In the genomic region with DNA sequence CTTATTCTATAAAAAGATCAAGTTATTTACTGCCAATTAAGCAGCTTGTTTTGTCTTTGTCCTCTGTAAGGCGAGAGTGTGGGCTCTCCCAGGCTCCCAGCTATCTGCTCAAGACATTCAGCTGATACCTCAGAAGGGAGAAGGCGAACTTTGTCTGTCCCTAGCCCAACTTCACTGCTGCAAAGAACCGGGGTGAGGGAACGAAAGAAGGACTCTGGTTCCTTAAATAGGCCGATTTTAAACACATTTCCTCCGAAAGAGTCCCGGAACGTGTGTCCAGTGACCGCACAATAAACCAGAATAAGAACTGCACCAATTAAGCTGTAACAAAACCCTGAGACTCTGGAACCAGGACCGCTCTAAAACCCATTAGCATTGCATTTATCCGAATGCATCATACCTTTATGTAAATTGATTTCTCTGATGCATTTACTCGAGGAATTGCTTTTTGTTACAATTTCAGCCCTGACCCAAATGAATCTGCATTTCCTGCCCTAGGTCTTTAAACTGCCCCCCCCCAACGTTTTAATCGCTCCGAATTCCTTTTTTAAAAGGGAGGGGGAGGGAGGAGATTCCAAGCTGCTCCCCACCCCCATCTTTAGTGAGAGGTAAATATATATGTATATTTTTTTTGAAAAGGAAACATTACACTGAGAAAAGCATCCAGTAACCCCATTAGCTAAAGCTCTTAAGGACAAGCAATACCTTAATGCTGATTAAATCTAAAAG, we compare ENCODE assay signal across 8 mouse cellular contexts. TPM values are rescaled to one million over a fixed set of nuclear protein-coding genes. Genes with fewer than 3 reads are reported as not detected.
A peak's percentile ranks its signal among the peaks of the same experiment; 100 is the strongest.
DNase-seq lines count a peak whose midpoint lies in the region; ATAC-seq and TF ChIP-seq lines count a peak whose summit lies in the region.

No protein-coding gene starts in this region.

- no peaks in the 10 kb centered on the region for H3K36me3 ChIP-seq in forebrain, postnatal 0 days (ENCODE audit: insufficient read depth)
- peaks cover 18% of the 10 kb centered on the region for H3K36me3 ChIP-seq in kidney, embryonic 15.5 days
- H3K36me3 ChIP-seq in midbrain, embryonic 11.5 days (ENCODE audit: control insufficient read depth, insufficient read depth, low read length): no peaks in the 10 kb centered on the region

- peak overlapping the region; percentile 94 for H3K27ac ChIP-seq in forebrain, postnatal 0 days (ENCODE audit: low read depth, low read length)
- peak overlapping the region; percentile 99 for H3K27ac ChIP-seq in kidney, embryonic 15.5 days
- no peak overlapping the region; the same call in 1 of the 2 replicates for H3K27ac ChIP-seq in midbrain, embryonic 11.5 days (ENCODE audit: low read depth, low read length)

- no peak for ATAC-seq in cerebellum, adult (ENCODE audit: insufficient number of reproducible peaks, low FRiP score, low TSS enrichment)
- no peak for ATAC-seq in forebrain, postnatal 0 days
- ATAC-seq in kidney, embryonic 15.5 days (replicated peaks; ENCODE audit: low FRiP score): no peak
- no peak for ATAC-seq in midbrain, embryonic 11.5 days (ENCODE audit: low FRiP score)

- DNase-seq in cerebellum, postnatal 10 days: peak; percentile 17 to 28
- DNase-seq in NIH3T3 (ENCODE audit: low read depth): peak; percentile 38
- DNase-seq in forebrain, postnatal 0 days: peak; percentile 54
- peak; percentile 94 for DNase-seq in midbrain, embryonic 11.5 days (ENCODE audit: low spot score, missing footprints)
- peak; percentile 44 for DNase-seq in yolk sac, embryonic 10.5 days (ENCODE audit: low spot score)
- no peak for DNase-seq in layer of hippocampus, postnatal 36 days

- H3K4me1 ChIP-seq in forebrain, postnatal 0 days (ENCODE audit: insufficient read depth): peaks cover 6% of the 10 kb centered on the region; the same call in 1 of the 2 replicates
- H3K4me1 ChIP-seq in kidney, embryonic 15.5 days: peaks cover 43% of the 10 kb centered on the region
- peaks cover 18% of the 10 kb centered on the region for H3K4me1 ChIP-seq in midbrain, embryonic 11.5 days (ENCODE audit: control insufficient read depth, insufficient read depth, low read length)

- peak overlapping the region; percentile 96 for H3K9ac ChIP-seq in forebrain, postnatal 0 days
- peak overlapping the region; percentile 83 for H3K9ac ChIP-seq in kidney, embryonic 15.5 days
- peak overlapping the region; percentile 93 for H3K9ac ChIP-seq in midbrain, embryonic 11.5 days (ENCODE audit: low read length)

- H3K4me3 ChIP-seq in forebrain, postnatal 0 days (ENCODE audit: low read depth, low read length): peak overlapping the region; percentile 90
- H3K4me3 ChIP-seq in kidney, embryonic 15.5 days (replicated peaks): peak overlapping the region; percentile 81
- peak overlapping the region; percentile 80 for H3K4me3 ChIP-seq in midbrain, embryonic 11.5 days (ENCODE audit: low read depth, low read length)

- no peak for TF ChIP-seq CTCF in forebrain, postnatal 0 days (IDR thresholded peaks at IDR 0.05; ENCODE audit: low read depth)

- peak overlapping the region; percentile 92 for H3K4me2 ChIP-seq in forebrain, postnatal 0 days (ENCODE audit: low read depth)
- H3K4me2 ChIP-seq in kidney, embryonic 15.5 days: peak overlapping the region; percentile 82
- H3K4me2 ChIP-seq in midbrain, embryonic 11.5 days: peak overlapping the region; percentile 94

- no peaks in the 10 kb centered on the region for H3K9me3 ChIP-seq in forebrain, postnatal 0 days (ENCODE audit: low read length)
- H3K9me3 ChIP-seq in kidney, embryonic 15.5 days (replicated peaks): no peaks in the 10 kb centered on the region
- H3K9me3 ChIP-seq in midbrain, embryonic 11.5 days (ENCODE audit: control insufficient read depth, low read length): no peaks in the 10 kb centered on the region

- 1% methylated on average over 15 of the region's 15 CpGs for WGBS in forebrain, postnatal 0 days
- under 1% methylated on average over 15 of the region's 15 CpGs for WGBS in kidney, embryonic 15.5 days
- 0% methylated on average over 15 of the region's 15 CpGs for WGBS in midbrain, embryonic 11.5 days

- H3K27me3 ChIP-seq in forebrain, postnatal 0 days (ENCODE audit: insufficient read depth, low read length): no peaks in the 10 kb centered on the region
- no peaks in the 10 kb centered on the region for H3K27me3 ChIP-seq in kidney, embryonic 15.5 days
- peaks cover 4% of the 10 kb centered on the region; the same call in 1 of the 2 replicates for H3K27me3 ChIP-seq in midbrain, embryonic 11.5 days (ENCODE audit: control insufficient read depth, insufficient read depth, low read length)

RNA-seq across cellular contexts. Expression of gene Lmo4, which starts 1.6 kb away (rescaled TPM):
- total RNA-seq in forebrain, postnatal 0 days (2014; rRNA removed): 256 and 302 TPM in 2 replicates
- 234 and 258 TPM in 2 replicates for polyA plus RNA-seq in forebrain, postnatal 0 days (2015; fragmentation: Nextera tagmentation; extraction: Ambion mirVana)
- polyA plus RNA-seq in kidney, embryonic 15.5 days (2015; fragmentation: Nextera tagmentation; extraction: Ambion mirVana): 58.6 and 62.0 TPM in 2 replicates
- polyA plus RNA-seq in midbrain, embryonic 11.5 days (2014; fragmentation: Nextera tagmentation; extraction: Ambion mirVana): 41.5 and 49.0 TPM in 2 replicates
- total RNA-seq in layer of hippocampus, postnatal 36 days (2021): 100 to 1,000 TPM; 210 to 218 TPM

Comparison
In these comparisons a context has a peak if more than half of its experiments do, and no peak if none do; other contexts are left out.
1. DNase-seq: peak in cerebellum, postnatal 10 days (2 of 2), NIH3T3 (single experiment), forebrain, postnatal 0 days (single experiment), midbrain, embryonic 11.5 days (single experiment) and yolk sac, embryonic 10.5 days (single experiment); none in layer of hippocampus, postnatal 36 days (0 of 2).
2. Peak in every context shown above with its lines, with median percentiles within 50 percentile points of each other: H3K4me2 ChIP-seq, H3K4me3 ChIP-seq and H3K9ac ChIP-seq.